ENCODE assay signal across 14 mouse cellular contexts in the genomic region with DNA sequence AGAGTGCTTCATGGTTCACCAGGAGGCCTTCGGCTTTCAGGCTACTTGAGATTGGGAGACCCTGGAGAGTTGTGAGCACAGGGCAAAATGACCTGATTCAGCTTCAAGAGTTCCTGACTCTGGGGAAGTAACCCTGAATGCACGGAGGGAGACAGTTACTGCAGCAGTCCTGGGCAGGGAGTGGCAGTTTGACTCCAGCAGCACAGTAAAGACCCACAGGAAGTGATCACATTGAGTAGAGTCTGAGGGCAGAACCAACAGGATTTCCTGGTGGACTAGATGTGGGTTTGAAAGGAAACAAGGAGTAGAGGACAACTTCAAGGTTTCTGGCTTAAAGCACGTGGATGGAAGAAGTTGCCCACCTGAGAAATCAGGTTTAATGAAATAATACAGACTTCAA.
A peak's percentile ranks its signal among the peaks of the same experiment; 100 is the strongest.
DNase-seq lines count a peak whose midpoint lies in the region; ATAC-seq lines count a peak whose summit lies in the region.
"Had no signal": no experiment of that assay in that cellular context is flagged by ENCODE, and none has a peak within 500 bp of the region (broad histone marks: within the 10 kb centered on the region; RNA-seq: fewer than 3 reads in every experiment).

No protein-coding gene starts in this region.

- H3K4me3 ChIP-seq in heart, embryonic 10.5 days = no peak overlapping the region
- H3K4me3 ChIP-seq: forebrain, embryonic 10.5 days; heart, embryonic 15.5 days; intestine, embryonic 15.5 days; midbrain, embryonic 12.5 days had no signal

- 67% methylated on average over 3 of the region's 3 CpGs for WGBS in heart, embryonic 10.5 days

- H3K36me3 ChIP-seq in heart, embryonic 10.5 days = no peaks in the 10 kb centered on the region
- H3K36me3 ChIP-seq: forebrain, embryonic 10.5 days; heart, embryonic 15.5 days; intestine, embryonic 15.5 days; midbrain, embryonic 12.5 days had no signal

- peak overlapping the region; percentile 44; the same call in 1 of the 2 replicates for H3K27ac ChIP-seq in heart, embryonic 10.5 days
- H3K27ac ChIP-seq: forebrain, embryonic 10.5 days; heart, embryonic 15.5 days; intestine, embryonic 15.5 days; midbrain, embryonic 12.5 days had no signal

- no peaks in the 10 kb centered on the region for H3K9me3 ChIP-seq in heart, embryonic 10.5 days
- H3K9me3 ChIP-seq: forebrain, embryonic 10.5 days; heart, embryonic 15.5 days; intestine, embryonic 15.5 days; midbrain, embryonic 12.5 days had no signal

- 0 out of 2 replicates have a peak, but pooled peaks have one; percentile 22 for ATAC-seq in megakaryocyte-erythroid progenitor cell, adult 5-6 weeks (replicated peaks; ENCODE audit: low FRiP score, low TSS enrichment, poor library complexity, severe bottlenecking)
- ATAC-seq: intestine, embryonic 15.5 days; Patski had no signal

- DNase-seq in heart, embryonic 10.5 days (ENCODE audit: low spot score) = no peak
- DNase-seq in heart, postnatal 4 days = no peak
- DNase-seq in 416B (ENCODE audit: low read depth) (peak; percentile 93), ZHBTc4 (ENCODE audit: low read depth, low spot score) (peak; percentile 31)
- DNase-seq in frontal cortex, postnatal 36 days (ENCODE audit: low spot score in 2 of 2) = no peak
- DNase-seq in cerebellum, postnatal 36 days = no peak
- DNase-seq in layer of hippocampus, postnatal 14 days (ENCODE audit: low spot score in 2 of 2) = no peak
- DNase-seq: adrenal gland, postnatal 36 days had no signal

- H3K27me3 ChIP-seq in heart, embryonic 10.5 days (ENCODE audit: insufficient read depth, poor library complexity, severe bottlenecking) = no peaks in the 10 kb centered on the region
- H3K27me3 ChIP-seq: heart, embryonic 15.5 days; intestine, embryonic 15.5 days; midbrain, embryonic 12.5 days; Patski had no signal

- H3K4me1 ChIP-seq in heart, embryonic 10.5 days = 0 out of 2 replicates have a peak, but pooled peaks cover 3% of the 10 kb centered on the region
- H3K4me1 ChIP-seq: heart, embryonic 15.5 days; midbrain, embryonic 12.5 days had no signal

Comparison
In these comparisons a context has a peak if more than half of its experiments do, and no peak if none do; other contexts are left out.
1. DNase-seq: peak in 416B (single experiment) and ZHBTc4 (single experiment); none in heart, embryonic 10.5 days (single experiment), heart, postnatal 4 days (single experiment), frontal cortex, postnatal 36 days (0 of 2), cerebellum, postnatal 36 days (0 of 2) and layer of hippocampus, postnatal 14 days (0 of 2).